ENCODE assay signal across 9 mouse cellular contexts in genomic region chr1:191956871-191957270, GRCm38 (mm10). TPM values are rescaled to one million over a fixed set of nuclear protein-coding genes. Genes with fewer than 3 reads are reported as not detected.
DNase-seq lines count a peak whose midpoint lies in the region; ATAC-seq and TF ChIP-seq lines count a peak whose summit lies in the region.
"Had no signal": no experiment of that assay in that cellular context is flagged by ENCODE, and none has a peak within 500 bp of the region (broad histone marks: within the 10 kb centered on the region; RNA-seq: fewer than 3 reads in every experiment).

No protein-coding gene starts in this region.

- no peaks in the 10 kb centered on the region for H3K36me3 ChIP-seq in kidney, embryonic 15.5 days
- H3K36me3 ChIP-seq: embryonic facial prominence, embryonic 15.5 days had no signal

- H3K9me3 ChIP-seq in kidney, embryonic 15.5 days (replicated peaks) = no peaks in the 10 kb centered on the region
- H3K9me3 ChIP-seq: embryonic facial prominence, embryonic 15.5 days had no signal

- no peak overlapping the region for H3K9ac ChIP-seq in kidney, embryonic 15.5 days
- H3K9ac ChIP-seq: embryonic facial prominence, embryonic 15.5 days had no signal

- intact Hi-C loops in left cerebral cortex, postnatal 14 days (cut with DNase I) = no loop called here

- no peak overlapping the region for H3K4me3 ChIP-seq in layer of hippocampus, adult 2 months
- no peak overlapping the region for H3K4me3 ChIP-seq in kidney, embryonic 15.5 days (replicated peaks)
- H3K4me3 ChIP-seq: embryonic facial prominence, embryonic 15.5 days had no signal

- H3K27ac ChIP-seq in layer of hippocampus, adult 2 months = peak overlapping the region; percentile 51; the same call in 1 of the 2 replicates
- H3K27ac ChIP-seq in kidney, embryonic 15.5 days = peak overlapping the region; percentile 79
- H3K27ac ChIP-seq: embryonic facial prominence, embryonic 15.5 days had no signal

- no peaks in the 10 kb centered on the region; the same call in 1 of the 2 replicates for H3K27me3 ChIP-seq in kidney, embryonic 15.5 days
- H3K27me3 ChIP-seq: embryonic facial prominence, embryonic 15.5 days had no signal

- H3K4me1 ChIP-seq in kidney, embryonic 15.5 days = peaks cover 10% of the 10 kb centered on the region
- H3K4me1 ChIP-seq: embryonic facial prominence, embryonic 15.5 days had no signal

- 62% methylated on average over 2 of the region's 2 CpGs for WGBS in kidney, embryonic 15.5 days

- peak; percentile 61; the same call in 1 of the 2 replicates for ATAC-seq in kidney, embryonic 15.5 days (replicated peaks; ENCODE audit: low FRiP score)
- 0 out of 2 replicates have a peak, but pooled peaks have one; percentile 8 for ATAC-seq in megakaryocyte, adult 5-6 weeks (ENCODE audit: poor library complexity, severe bottlenecking)

- peak overlapping the region; percentile 25 for H3K4me2 ChIP-seq in kidney, embryonic 15.5 days
- H3K4me2 ChIP-seq: embryonic facial prominence, embryonic 15.5 days had no signal

- no peak for TF ChIP-seq CTCF in layer of hippocampus, adult 2 months (conservative IDR thresholded peaks at IDR 0.05)

- no peak for DNase-seq in layer of hippocampus, adult 2 months (ENCODE audit: low spot score in 2 of 2)
- no peak for DNase-seq in layer of hippocampus, adult 18-20 months (ENCODE audit: low spot score in 2 of 2)
- peak; percentile 61 for DNase-seq in heart, adult 8-10 months (ENCODE audit: low spot score)
- DNase-seq in right cerebral cortex, postnatal 36 days (ENCODE audit: low spot score in 2 of 2) = no peak
- no peak for DNase-seq in urinary bladder, postnatal 4 days (ENCODE audit: low spot score in 2 of 2)
- no peak for DNase-seq in left cerebral cortex, postnatal 14 days (ENCODE audit: low spot score in 2 of 2)

RNA-seq across cellular contexts. Expression of gene Rd3, which starts 20.3 kb away (rescaled TPM):
- total RNA-seq in layer of hippocampus, adult 2 months (2021) = under 1 TPM; 0.33 to 0.44 TPM
- total RNA-seq in layer of hippocampus, adult 18-20 months (2021) = under 1 TPM; 0.35 to 0.46 TPM
- total RNA-seq in heart, adult 8-10 months (2022) = under 1 TPM; 0.06 to 0.14 (median 0.12) TPM
- 0.36 and 0.45 TPM in 2 replicates for polyA plus RNA-seq in kidney, embryonic 15.5 days (2015; fragmentation: Nextera tagmentation; extraction: Ambion mirVana)
- 0.18 and 0.38 TPM in 2 replicates for total RNA-seq in megakaryocyte, adult 5-6 weeks (2015)
- total RNA-seq in megakaryocyte, adult 5-6 weeks (2017) = 0.22 TPM in 1 of 2 replicates, not detected in the other
- under 1 TPM; 0.35 to 0.36 TPM for total RNA-seq in left cerebral cortex, postnatal 14 days (2021)

RNA-seq across cellular contexts. Expression of gene Slc30a1, which starts 50.3 kb away (rescaled TPM):
- total RNA-seq in layer of hippocampus, adult 2 months (2021) = 10 to 100 TPM; 35.5 to 37.1 TPM
- total RNA-seq in layer of hippocampus, adult 18-20 months (2021) = 10 to 100 TPM; 27.1 to 30.5 TPM
- 10 to 100 TPM; 16.2 to 19.5 (median 16.6) TPM for total RNA-seq in heart, adult 8-10 months (2022)
- polyA plus RNA-seq in kidney, embryonic 15.5 days (2015; fragmentation: Nextera tagmentation; extraction: Ambion mirVana) = 2.6 and 3.5 TPM in 2 replicates
- total RNA-seq in megakaryocyte, adult 5-6 weeks (2015) = 10.1 TPM in 2 replicates
- total RNA-seq in megakaryocyte, adult 5-6 weeks (2017) = 11.2 and 12.1 TPM in 2 replicates
- 10 to 100 TPM; 33.4 to 36.2 TPM for total RNA-seq in left cerebral cortex, postnatal 14 days (2021)
